Mouse (Mus musculus) heart, adult 2 months (tissue): ENCODE measurements at regions not wholly inside any gene's neighbourhood (a gene's known extent, or its start where the extent isn't known, plus 50 kb on each side); places are given as distances from the start of the nearest gene placed in this dataset.

Experiments used
- CTCF ChIP-seq: fragments of 200-600 bp; IDR thresholded peaks from 2 replicates; pipeline ENCODE4 v1.8.1; 2022; ENCODE audit warnings: antibody characterized with exemption, mild to moderate bottlenecking, moderate library complexity
- EP300 ChIP-seq: fragments of 200-500 bp; IDR thresholded peaks from 2 replicates; pipeline ENCODE4 v1.6.1; 2011; ENCODE audit warnings: low read depth, low read length, control low read depth; ENCODE audit not compliant: insufficient read depth
- POLR2A ChIP-seq: fragments of 200-500 bp; IDR thresholded peaks from 2 replicates; pipeline ENCODE4 v1.6.1; 2011; ENCODE audit warnings: mild to moderate bottlenecking, low read depth, low read length, control low read depth; ENCODE audit not compliant: insufficient read depth

DNA sequence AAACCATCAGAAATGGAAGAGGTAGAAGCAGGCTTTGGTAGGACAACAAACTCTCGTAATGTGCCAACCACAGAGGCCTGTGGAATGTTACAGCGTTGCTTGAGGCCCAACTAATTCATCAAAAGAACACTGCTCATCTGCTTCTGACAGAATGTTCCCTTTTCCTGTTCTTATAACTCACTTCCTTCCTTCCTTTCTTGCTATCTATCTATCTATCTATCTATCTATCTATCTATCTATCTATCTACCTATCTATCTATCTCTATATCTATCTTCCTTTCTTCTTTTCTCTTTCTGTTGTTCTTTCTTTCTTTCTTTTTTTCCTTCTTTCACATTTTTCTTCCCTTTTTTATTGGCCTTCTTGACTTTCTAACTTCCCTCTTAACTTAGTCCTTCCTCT is 353.7 kb downstream of the H2al1j start:
- TF ChIP-seq CTCF (no peak), EP300 (no peak), POLR2A (no peak)
